Mouse (Mus musculus) small intestine, adult 2 months (tissue): ENCODE measurements around the gene Sfn. TPM values are rescaled to one million over a fixed set of nuclear protein-coding genes. Genes with fewer than 3 reads are reported as not detected.
A peak's percentile ranks its signal among the peaks of the same experiment; 100 is the strongest.

Experiments used
- H3K27ac ChIP-seq: fragments of 200-500 bp; 2 replicates; pipeline ENCODE4 v1.5.1; 2012; ENCODE audit warnings: low read depth, low read length, control low read depth, inconsistent platforms; ENCODE audit not compliant: insufficient read depth
- H3K27me3 ChIP-seq: fragments of 200-500 bp; 2 replicates; pipeline ENCODE4 v1.6.1; 2012; ENCODE audit warnings: mild to moderate bottlenecking, moderate library complexity, low read length, inconsistent platforms; ENCODE audit not compliant: control insufficient read depth, insufficient read depth
- H3K36me3 ChIP-seq: fragments of 200-500 bp; 2 replicates; pipeline ENCODE4 v1.6.1; 2012; ENCODE audit warnings: mild to moderate bottlenecking, low read length, control low read depth, inconsistent platforms; ENCODE audit not compliant: control insufficient read depth, insufficient read depth
- H3K4me1 ChIP-seq: fragments of 200-500 bp; 2 replicates; pipeline ENCODE4 v1.6.1; 2012; ENCODE audit warnings: low read length, inconsistent platforms, mixed read lengths; ENCODE audit not compliant: control insufficient read depth, insufficient read depth, insufficient read length
- H3K4me3 ChIP-seq: fragments of 200-500 bp; 2 replicates; pipeline ENCODE4 v1.5.1; 2012; ENCODE audit warnings: low read depth, mild to moderate bottlenecking, control low read depth, inconsistent platforms, low read length, moderate library complexity
- CTCF ChIP-seq: fragments of 200-500 bp; IDR thresholded peaks from 2 replicates; pipeline ENCODE4 v1.5.1; 2012; ENCODE audit warnings: low read depth, mild to moderate bottlenecking, control low read depth, inconsistent platforms, low read length, moderate library complexity, mixed read lengths; ENCODE audit not compliant: insufficient replicate concordance, insufficient read length; ENCODE audit errors: extremely low read depth
- POLR2A ChIP-seq: fragments of 200-500 bp; IDR thresholded peaks from 2 replicates; pipeline ENCODE4 v1.6.1; 2012; ENCODE audit warnings: low read depth, mild to moderate bottlenecking, control low read depth, inconsistent platforms, low read length, moderate library complexity
- WGBS: fragments of 180-500 bp; shearing (Covaris S2); methylation state at CpG from one replicate; pipeline ENCODE4 v1.1.7; 2018; 5-methylcytosine and 5-hydroxymethylcytosine counted together
- polyA plus RNA-seq: library from polyadenylated mRNA; depleted of rRNA; stranded (reverse); fragments of >200 nt; gene quantifications from 2 replicates; pipeline ENCODE4 v1.2.3, GENCODE M21; 2012; rRNA removed

Sfn gene
- polyA plus RNA-seq, 1 experiment = 423 TPM

- peak within 1 kb of the TSS; percentile 22 for H3K27ac ChIP-seq
Observed at GRCm38 (mm10) chr4:133552768-133553447, 49.1 kb downstream of the Sfn start, which contains the start of gene Nr0b2. Gene Nr0b2, plus strand, starts transcription at chr4:133553376.

DNA sequence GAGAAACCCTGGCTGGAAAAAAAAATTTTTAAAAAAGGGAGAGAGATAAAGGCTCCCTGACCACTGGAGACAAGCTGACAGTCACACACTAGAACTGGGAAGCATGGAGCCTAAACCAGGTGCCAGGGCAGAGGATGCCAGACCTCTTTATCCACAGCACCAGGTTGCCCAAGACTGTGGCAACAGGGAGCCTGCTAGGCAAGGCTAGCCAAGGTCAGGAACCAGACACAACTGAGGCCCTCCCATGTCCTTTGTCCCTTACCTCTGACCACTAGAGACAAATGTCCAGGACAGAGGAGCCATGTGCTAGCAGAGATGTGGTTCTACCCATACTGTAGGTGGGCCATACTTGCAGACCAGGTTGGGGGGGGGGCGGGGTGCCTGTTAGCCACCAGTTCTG is 49.9 kb downstream of the Sfn start:
- TF ChIP-seq CTCF = no peak
- no peak for TF ChIP-seq POLR2A
- no peaks in the 10 kb centered on the region for H3K27me3 ChIP-seq
- H3K27ac ChIP-seq = no peak overlapping the region
- H3K36me3 ChIP-seq = no peaks in the 10 kb centered on the region
- peaks cover 19% of the 10 kb centered on the region for H3K4me1 ChIP-seq
- 100% methylated on average over 1 of the region's 1 CpGs for WGBS
- H3K4me3 ChIP-seq = no peak overlapping the region

More at GRCm38 (mm10) chr4:133552768-133553447, 49.1 kb downstream of the Sfn start, which contains the start of gene Nr0b2:
- no peaks in the 10 kb centered on the region for H3K36me3 ChIP-seq
- no peaks in the 10 kb centered on the region for H3K27me3 ChIP-seq
- no peak; the same call in 1 of the 2 replicates for TF ChIP-seq POLR2A
- 25% methylated on average over 10 of the region's 10 CpGs for WGBS
- H3K4me3 ChIP-seq = peak within 1 kb of the TSS; percentile 23; the same call in 1 of the 2 replicates
- H3K4me1 ChIP-seq = peaks cover 21% of the 10 kb centered on the region

Other genes with a start within 250 kb of the Sfn start
- gene Wdtc1, start 248.7 kb downstream of the Sfn start, polyA plus RNA-seq = 49.3 and 90.5 TPM in 2 replicates
- gene Slc9a1, start 232.5 kb downstream of the Sfn start, polyA plus RNA-seq = 35.4 and 46.3 TPM in 2 replicates
- gene Tent5b, start 122.0 kb downstream of the Sfn start, polyA plus RNA-seq = 1.8 and 2.1 TPM in 2 replicates
- gene Trnp1, start 103.6 kb downstream of the Sfn start, polyA plus RNA-seq = 6.1 and 6.2 TPM in 2 replicates
- gene Kdf1, start 83.2 kb downstream of the Sfn start, polyA plus RNA-seq = 44.4 and 71.0 TPM in 2 replicates
- gene Nudc, start 56.2 kb downstream of the Sfn start, polyA plus RNA-seq = 9.3 and 16.1 TPM in 2 replicates
- 1.8 and 23.0 TPM in 2 replicates for gene Nr0b2, start 48.8 kb downstream of the Sfn start, polyA plus RNA-seq
- gene Gpatch3, start 27.4 kb downstream of the Sfn start, polyA plus RNA-seq = 4.1 and 7.3 TPM in 2 replicates
- 40.7 and 77.8 TPM in 2 replicates for gene Gpn2, start 17.8 kb downstream of the Sfn start, polyA plus RNA-seq
- 18.7 and 36.7 TPM in 2 replicates for gene Zdhhc18, start 48.0 kb upstream of the Sfn start, polyA plus RNA-seq
- gene Pigv, start 70.5 kb upstream of the Sfn start, polyA plus RNA-seq = 6.0 and 8.9 TPM in 2 replicates
- 42.1 and 74.9 TPM in 2 replicates for gene Arid1a, start 154.6 kb upstream of the Sfn start, polyA plus RNA-seq